Mouse (Mus musculus) CH12.LX (cell line): ENCODE measurements at regions not wholly inside any gene's neighbourhood (a gene's known extent, or its start where the extent isn't known, plus 50 kb on each side); places are given as distances from the start of the nearest gene placed in this dataset.

ENCODE experiments used
- CHD2 ChIP-seq: IDR thresholded peaks from 2 replicates; pipeline ENCODE4 v1.6.1; 2011; ENCODE audit warnings: low read length, improper control_type of control experiment
- CTCF ChIP-seq, 2 experiments: IDR thresholded peaks in 1 of 2; conservative IDR thresholded peaks in 1 of 2; 2 replicates each; pipeline ENCODE4 v1.5.1; 2011 to 2012; ENCODE audit warnings: low read depth in 2 of 2, low read length in 2 of 2, improper control_type of control experiment in 1 of 2, inconsistent platforms in 1 of 2, mild to moderate bottlenecking in 1 of 2, moderate library complexity in 1 of 2
- EP300 ChIP-seq: IDR thresholded peaks from 2 replicates; pipeline ENCODE4 v1.6.1; 2011; ENCODE audit warnings: low read length, improper control_type of control experiment
- MAX ChIP-seq: IDR thresholded peaks from 2 replicates; pipeline ENCODE4 v1.6.1; 2011; ENCODE audit warnings: low read length, improper control_type of control experiment
- MEF2A ChIP-seq: IDR thresholded peaks from 2 replicates; pipeline ENCODE4 v1.6.1; 2014; ENCODE audit warnings: low read depth, mild to moderate bottlenecking, inconsistent platforms, low read length, improper control_type of control experiment, borderline replicate concordance
- POLR2A ChIP-seq: IDR thresholded peaks from 2 replicates; pipeline ENCODE4 v1.6.1; 2011; ENCODE audit warnings: low read depth, mild to moderate bottlenecking, improper control_type of control experiment, low read length
- SMC3 ChIP-seq: IDR thresholded peaks from 2 replicates; pipeline ENCODE4 v1.6.1; 2011; ENCODE audit warnings: low read depth, low read length, improper control_type of control experiment
- TCF12 ChIP-seq: IDR thresholded peaks from 2 replicates; pipeline ENCODE4 v1.6.1; 2014; ENCODE audit warnings: low read depth, mild to moderate bottlenecking, inconsistent platforms, low read length, improper control_type of control experiment
- USF1 ChIP-seq: IDR thresholded peaks from 2 replicates; pipeline ENCODE4 v1.6.1; 2014; ENCODE audit warnings: low read depth, mild to moderate bottlenecking, inconsistent platforms, low read length, improper control_type of control experiment

DNA sequence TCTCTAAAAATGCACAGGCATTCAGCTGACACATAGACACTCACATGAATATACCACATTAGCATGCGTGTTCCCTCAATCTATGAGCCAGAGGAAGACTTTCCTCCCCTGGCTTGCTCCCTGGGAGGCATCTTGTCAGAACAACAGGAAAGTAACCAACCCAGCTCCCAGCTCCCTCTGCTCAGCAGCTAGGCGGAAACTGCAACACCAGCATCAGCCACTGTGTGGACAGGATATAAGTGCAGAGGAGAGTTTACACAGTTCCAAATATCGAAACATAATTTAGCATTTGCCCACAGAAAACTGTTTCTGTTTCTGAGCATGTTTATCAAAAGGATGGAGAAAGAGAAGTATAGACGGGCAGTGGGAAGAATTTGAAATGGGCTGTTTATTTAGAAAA, 148.3 kb upstream of the Usp24 start:
- TF ChIP-seq CTCF (conservative IDR thresholded peaks at IDR 0.05 in 1 of 2, IDR thresholded peaks at IDR 0.05 in 1 of 2; ENCODE audit: low read depth in 2 of 2, low read length in 2 of 2) (no peak), SMC3 (no peak), POLR2A (no peak), TCF12 (no peak), CHD2 (no peak), USF1 (no peak), MEF2A (no peak), MAX (no peak), EP300 (no peak)
